Mouse (Mus musculus) E14TG2a.4 (cell line): ENCODE measurements around the gene Sh2d1b1.

Source experiments
- CTCF ChIP-seq: conservative IDR thresholded peaks from 2 replicates; pipeline ENCODE4 v1.5.1; 2014; ENCODE audit warnings: low read length
- NANOG ChIP-seq: IDR thresholded peaks from 2 replicates; pipeline ENCODE4 v1.6.1; 2014; ENCODE audit warnings: borderline replicate concordance, low read length, mixed read lengths
- POU5F1 ChIP-seq: IDR thresholded peaks from 2 replicates; pipeline ENCODE4 v1.6.1; 2014; ENCODE audit warnings: low read length, borderline replicate concordance

DNA sequence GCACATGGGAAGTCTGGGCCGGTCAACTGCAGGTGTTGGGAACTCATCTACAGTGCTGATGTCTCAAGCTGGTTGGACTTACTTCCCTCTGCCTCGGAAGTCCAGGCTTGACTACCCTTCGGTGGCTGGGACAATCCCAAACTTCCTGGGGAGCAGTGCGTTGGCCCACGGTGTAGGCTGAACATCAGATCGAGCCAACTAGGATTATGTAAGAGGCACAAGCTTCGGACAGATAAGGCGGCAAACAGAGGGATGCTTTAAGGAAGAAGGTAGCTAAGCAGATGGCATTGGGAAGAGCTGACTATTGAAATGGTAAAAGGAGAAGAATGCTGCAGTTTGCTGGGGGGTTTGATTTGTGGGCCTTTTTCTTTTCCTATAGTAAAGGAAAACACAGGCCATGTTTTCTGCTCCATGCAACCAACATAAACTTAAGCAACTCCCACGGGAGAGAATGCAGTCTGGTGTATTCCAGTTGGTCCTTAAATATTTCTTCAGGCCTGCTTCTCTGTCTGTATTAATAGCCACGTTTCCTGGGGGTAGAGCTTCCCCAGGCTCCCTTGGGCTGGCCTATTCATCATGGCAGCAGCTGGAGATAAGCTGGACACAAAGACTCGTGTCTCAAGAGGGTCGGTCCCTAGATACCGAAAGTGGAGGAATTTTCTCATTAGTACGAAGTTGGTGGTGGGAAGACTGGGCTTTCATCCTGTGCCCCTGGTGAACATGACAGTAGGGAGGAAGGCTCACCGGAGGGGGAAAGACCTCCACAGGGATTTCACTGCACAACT is 17.9 kb downstream of the Sh2d1b1 start:
- no peak for TF ChIP-seq CTCF
- no peak for TF ChIP-seq NANOG
- TF ChIP-seq POU5F1: no peak
